Mouse (Mus musculus): ENCODE results near the gene Gm9970. TPM values are rescaled to one million over a fixed set of nuclear protein-coding genes. Genes with fewer than 3 reads are reported as not detected.

The Gm9970 gene
- polyA plus RNA-seq, 1 experiment: 0.54 TPM

GRCm38 (mm10) chr5:31252151-31252550 is 11.1 kb upstream of the Gm9970 start:
- no peak for TF ChIP-seq GATA1 (IDR thresholded peaks at IDR 0.05; ENCODE audit: low read length)

- TF ChIP-seq GATA1 (IDR thresholded peaks at IDR 0.05; ENCODE audit: low read length): no peak
Measured at GRCm38 (mm10) chr5:31251541-31252101, 10.6 kb upstream of the Gm9970 start, which contains the start of gene Krtcap3. TSS of gene Krtcap3 (plus strand) at chr5:31251691.

GRCm38 (mm10) chr5:31250716-31251115 is 9.7 kb upstream of the Gm9970 start:
- no peak for TF ChIP-seq GATA1 (IDR thresholded peaks at IDR 0.05; ENCODE audit: low read length)

GRCm38 (mm10) chr5:31242191-31242590 is 1.2 kb upstream of the Gm9970 start:
- no peak for TF ChIP-seq GATA1 (IDR thresholded peaks at IDR 0.05; ENCODE audit: low read length)

DNA sequence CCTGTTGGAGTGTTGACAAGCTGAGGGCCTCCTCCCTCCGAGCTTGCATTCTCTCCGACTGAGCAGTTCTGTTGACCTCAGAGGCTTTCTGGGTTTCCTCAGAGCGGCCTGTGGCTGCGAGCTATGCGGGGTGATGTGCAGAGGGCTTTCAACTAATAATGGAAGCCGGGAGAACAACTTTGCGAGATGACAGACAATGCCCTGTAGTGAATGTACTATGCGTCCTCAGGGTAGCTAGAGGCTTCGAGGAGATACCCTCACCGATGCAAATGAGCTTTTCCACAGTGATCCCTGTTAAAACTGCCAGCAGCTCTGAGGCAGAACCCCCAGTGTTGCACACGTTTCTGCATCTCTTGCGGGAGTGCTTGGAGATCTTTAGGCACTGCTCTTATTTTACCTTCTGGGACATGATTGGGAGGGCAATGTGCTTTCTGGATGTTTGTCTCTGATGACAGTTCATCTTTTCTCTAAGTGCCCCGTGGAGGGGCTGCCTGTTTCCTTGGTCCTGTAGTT is 546 bp upstream of the Gm9970 start:
- no peak for TF ChIP-seq GATA1 (IDR thresholded peaks at IDR 0.05; ENCODE audit: low read length)

- TF ChIP-seq GATA1 (IDR thresholded peaks at IDR 0.05; ENCODE audit: low read length): no peak
Measured at GRCm38 (mm10) chr5:31226641-31227040, 14.4 kb downstream of the Gm9970 start.

GRCm38 (mm10) chr5:31222696-31223095 is 18.3 kb downstream of the Gm9970 start:
- TF ChIP-seq GATA1 (IDR thresholded peaks at IDR 0.05; ENCODE audit: low read length): no peak

DNA sequence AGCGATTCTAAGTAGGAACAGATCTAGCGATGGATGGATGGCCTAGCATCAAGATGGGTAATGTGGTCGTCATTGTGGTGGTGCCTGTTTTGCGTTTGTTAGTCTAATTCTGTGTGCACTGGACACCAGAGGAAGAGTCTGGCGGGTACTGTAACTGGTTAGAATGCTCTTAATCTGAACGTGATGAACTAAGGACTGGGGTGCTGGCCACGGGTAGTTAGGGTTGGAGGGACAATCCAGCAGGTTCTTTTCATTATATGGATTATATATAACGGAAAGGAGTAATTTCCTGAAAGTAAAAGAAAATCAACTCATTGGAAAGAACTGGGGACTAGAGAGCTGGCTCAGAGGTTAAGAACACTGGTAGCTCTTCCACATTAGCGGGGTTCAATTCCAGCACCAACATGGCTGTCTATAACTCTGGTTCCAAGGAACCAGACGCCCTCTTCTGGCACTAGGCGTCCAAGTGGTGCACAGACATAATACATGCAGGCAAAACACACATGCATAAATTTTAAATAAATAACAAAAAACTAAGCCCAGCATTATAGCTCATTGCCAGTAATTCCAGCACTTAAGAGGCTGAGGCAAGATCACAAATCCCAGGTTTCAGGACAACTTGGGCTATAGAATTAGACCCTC is 19.6 kb downstream of the Gm9970 start:
- no peak for TF ChIP-seq GATA1 (IDR thresholded peaks at IDR 0.05; ENCODE audit: low read length)

DNA sequence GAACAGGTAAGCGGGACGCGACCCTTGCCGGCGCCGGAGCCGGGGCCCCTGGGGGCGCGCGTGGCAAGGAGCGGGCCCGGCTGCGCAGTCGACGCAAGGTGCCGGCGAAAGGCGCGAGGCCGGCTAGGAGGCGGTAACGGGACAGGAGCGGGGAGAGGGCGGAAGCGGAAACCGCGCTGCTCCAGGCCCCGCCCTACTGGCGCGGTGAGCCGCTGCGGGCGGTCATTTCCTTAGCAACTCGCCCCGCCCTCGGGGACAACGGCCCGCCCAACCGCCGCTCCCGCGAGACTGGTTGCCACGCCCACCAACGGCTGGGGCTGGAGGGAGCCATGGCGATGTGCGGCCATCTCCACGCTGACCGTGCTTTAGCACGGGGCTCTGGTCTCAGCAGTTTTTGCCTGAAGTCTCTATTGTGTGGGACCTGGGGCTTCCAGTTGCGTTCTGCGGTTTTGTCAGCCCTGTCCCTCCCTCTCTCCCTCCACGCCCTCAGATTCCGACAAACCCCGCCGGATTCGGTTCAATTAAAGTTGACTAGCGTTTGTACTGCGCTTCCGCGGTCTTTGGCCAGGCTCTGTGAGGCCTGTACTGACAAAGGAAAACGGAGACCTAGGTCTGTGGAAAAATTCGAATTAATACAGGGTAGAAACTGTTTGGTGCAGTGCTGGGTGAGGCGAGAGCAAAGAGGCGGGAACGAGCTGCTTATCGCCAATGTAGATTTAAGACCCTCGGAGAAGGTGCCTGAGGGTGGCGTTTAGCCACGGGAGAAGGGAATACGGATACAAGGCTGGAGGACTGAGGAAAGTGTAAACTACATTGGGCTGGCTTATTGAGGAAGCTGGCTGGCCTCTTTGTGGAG is 20.4 kb downstream of the Gm9970 start, which contains the start of gene Ppm1g:
Ppm1g (minus strand) TSS at position 240 of the 856 bp plus-strand sequence.
- TF ChIP-seq GATA1 (IDR thresholded peaks at IDR 0.05; ENCODE audit: low read length): no peak

DNA sequence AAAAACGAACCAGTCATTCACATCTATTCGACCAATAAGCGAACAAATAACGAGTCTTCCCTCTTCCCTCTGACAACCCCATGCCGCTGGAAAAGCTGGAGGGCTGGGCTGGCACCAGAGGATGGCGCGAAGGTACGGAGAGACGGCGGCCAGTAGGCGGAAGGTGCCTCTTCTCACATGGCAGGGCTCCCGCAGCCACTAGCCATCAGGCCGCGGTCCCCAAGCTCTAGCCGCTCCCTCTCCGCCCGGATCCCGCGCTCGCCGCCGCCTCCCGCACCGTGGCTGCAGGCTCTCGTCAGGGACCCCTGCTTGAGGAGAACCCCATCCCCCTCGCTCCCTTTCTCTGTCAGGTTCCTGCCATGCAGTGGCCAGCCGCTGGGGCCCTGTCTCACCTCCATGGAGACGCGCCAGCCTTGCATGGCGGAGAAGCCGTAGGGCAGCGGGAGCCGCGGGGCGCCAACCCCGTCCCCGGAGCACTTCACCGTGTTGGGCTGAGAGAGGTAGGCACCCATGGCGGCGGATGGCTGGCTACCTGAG is 21.1 kb downstream of the Gm9970 start:
- no peak for TF ChIP-seq GATA1 (IDR thresholded peaks at IDR 0.05; ENCODE audit: low read length)

- TF ChIP-seq GATA1 (IDR thresholded peaks at IDR 0.05; ENCODE audit: low read length): no peak
Measured at GRCm38 (mm10) chr5:31219474-31219873, 21.6 kb downstream of the Gm9970 start.

- no peak for TF ChIP-seq GATA1 (IDR thresholded peaks at IDR 0.05; ENCODE audit: low read length)
Measured at GRCm38 (mm10) chr5:31219070-31219469, 22.0 kb downstream of the Gm9970 start.

DNA sequence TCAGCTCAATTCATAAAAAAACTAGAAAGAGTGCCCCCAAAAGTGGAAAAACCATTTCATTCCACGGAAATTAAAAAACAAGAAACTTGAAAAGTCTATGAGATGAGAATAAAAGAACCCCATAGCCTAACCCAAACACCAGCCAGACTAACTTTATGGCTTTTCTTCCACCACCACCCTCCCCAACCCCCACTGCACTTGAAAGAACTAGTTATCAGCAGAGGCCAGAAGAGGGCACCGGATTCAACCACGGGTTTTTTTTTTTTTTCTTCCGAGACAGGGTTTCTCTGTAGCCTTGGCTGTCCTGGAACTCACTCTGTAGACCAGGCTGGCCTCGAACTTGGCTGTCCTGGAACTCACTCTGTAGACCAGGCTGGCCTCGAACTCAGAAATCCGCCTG is 22.7 kb downstream of the Gm9970 start:
- no peak for TF ChIP-seq GATA1 (IDR thresholded peaks at IDR 0.05; ENCODE audit: low read length)

GRCm38 (mm10) chr5:31204421-31204820 is 36.6 kb downstream of the Gm9970 start:
- TF ChIP-seq GATA1 (IDR thresholded peaks at IDR 0.05; ENCODE audit: low read length): no peak

DNA sequence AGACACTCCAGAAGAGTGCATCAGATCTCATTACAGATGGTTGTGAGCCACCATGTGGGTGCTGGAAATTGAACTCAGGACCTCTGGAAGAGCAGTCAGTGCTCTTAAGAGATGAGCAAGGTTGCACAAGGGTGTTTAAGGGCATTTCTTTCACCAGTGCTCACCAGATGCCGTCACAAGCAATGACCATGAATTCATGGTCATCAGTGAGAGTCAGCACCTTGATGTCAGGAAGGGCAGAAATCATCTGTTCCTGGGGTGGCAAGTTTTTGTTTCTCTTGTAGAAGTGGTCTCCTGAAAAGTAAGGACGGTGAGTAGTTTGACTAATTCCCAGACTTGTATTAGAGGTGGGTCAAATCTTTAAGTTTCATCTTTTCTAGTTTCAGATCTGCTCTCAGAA is 37.2 kb downstream of the Gm9970 start:
- no peak for TF ChIP-seq GATA1 (IDR thresholded peaks at IDR 0.05; ENCODE audit: low read length)

GRCm38 (mm10) chr5:31202933-31203332 is 38.1 kb downstream of the Gm9970 start:
- TF ChIP-seq GATA1 (IDR thresholded peaks at IDR 0.05; ENCODE audit: low read length): no peak

Data from G1E-ER4 (cell line).